Mouse (Mus musculus) hindbrain, embryonic 11.5 days (tissue): ENCODE data around the gene Agpat1. TPM values are rescaled to one million over a fixed set of nuclear protein-coding genes. Genes with fewer than 3 reads are reported as not detected.

ENCODE experiments used
- ATAC-seq: fragments of 200-750 bp; cut with Nextera tagmentation; 2 replicates; pipeline ENCODE4 v1.8.0; 2017; ENCODE audit warnings: mild to moderate bottlenecking, moderate TSS enrichment, moderate library complexity; ENCODE audit not compliant: low FRiP score
- DNase-seq: peaks from one replicate; pipeline ENCODE4 v3.0.0-alpha.2; 2015; ENCODE audit warnings: low spot score
- H3K27ac ChIP-seq: fragments of 300-500 bp; sonication (generic); 2 replicates; pipeline ENCODE4 v1.5.1; 2014; ENCODE audit warnings: mild to moderate bottlenecking, low read depth, low read length
- H3K27me3 ChIP-seq: fragments of 300-500 bp; sonication (generic); 2 replicates; pipeline ENCODE4 v1.6.1; 2014; ENCODE audit warnings: mild to moderate bottlenecking, low read length, moderate library complexity, mixed read lengths; ENCODE audit not compliant: control insufficient read depth, insufficient read depth
- H3K36me3 ChIP-seq: fragments of 300-500 bp; sonication (generic); 2 replicates; pipeline ENCODE4 v1.6.1; 2014; ENCODE audit warnings: mild to moderate bottlenecking, low read length, moderate library complexity, mixed read lengths; ENCODE audit not compliant: control insufficient read depth, insufficient read depth
- H3K4me1 ChIP-seq: fragments of 300-500 bp; sonication (generic); replicated peaks from 2 replicates; pipeline ENCODE4 v1.6.1; 2014; ENCODE audit warnings: low read length, mixed read lengths; ENCODE audit not compliant: control insufficient read depth, insufficient read depth
- H3K4me2 ChIP-seq: fragments of 300-500 bp; sonication (generic); replicated peaks from 2 replicates; pipeline ENCODE4 v1.6.1; 2014; ENCODE audit warnings: mild to moderate bottlenecking, low read depth, low read length
- H3K4me3 ChIP-seq: fragments of 300-500 bp; sonication (generic); 2 replicates; pipeline ENCODE4 v1.5.1; 2014; ENCODE audit warnings: low read depth, low read length
- H3K9ac ChIP-seq: fragments of 300-500 bp; sonication (generic); 2 replicates; pipeline ENCODE4 v1.6.1; 2014; ENCODE audit warnings: low read depth, low read length
- H3K9me3 ChIP-seq: fragments of 300-500 bp; sonication (generic); 2 replicates; pipeline ENCODE4 v1.6.1; 2016; ENCODE audit warnings: low read length; ENCODE audit not compliant: control insufficient read depth
- WGBS: fragments of 180-500 bp; shearing (Covaris S2); extraction: QIAGEN DNeasy Blood & Tissue Kit; methylation state at CpG from one replicate; pipeline ENCODE4 v1.1.7; 2014; 5-methylcytosine and 5-hydroxymethylcytosine counted together
- polyA plus RNA-seq: library from polyadenylated mRNA; unstranded; fragments of >200 nt; fragmentation: Nextera tagmentation; extraction: Ambion mirVana; gene quantifications from 2 replicates; pipeline ENCODE4 v1.2.1, GENCODE M21; 2014

The Agpat1 gene
- polyA plus RNA-seq, 1 experiment from 2014 or later, result 81.2 TPM

DNA sequence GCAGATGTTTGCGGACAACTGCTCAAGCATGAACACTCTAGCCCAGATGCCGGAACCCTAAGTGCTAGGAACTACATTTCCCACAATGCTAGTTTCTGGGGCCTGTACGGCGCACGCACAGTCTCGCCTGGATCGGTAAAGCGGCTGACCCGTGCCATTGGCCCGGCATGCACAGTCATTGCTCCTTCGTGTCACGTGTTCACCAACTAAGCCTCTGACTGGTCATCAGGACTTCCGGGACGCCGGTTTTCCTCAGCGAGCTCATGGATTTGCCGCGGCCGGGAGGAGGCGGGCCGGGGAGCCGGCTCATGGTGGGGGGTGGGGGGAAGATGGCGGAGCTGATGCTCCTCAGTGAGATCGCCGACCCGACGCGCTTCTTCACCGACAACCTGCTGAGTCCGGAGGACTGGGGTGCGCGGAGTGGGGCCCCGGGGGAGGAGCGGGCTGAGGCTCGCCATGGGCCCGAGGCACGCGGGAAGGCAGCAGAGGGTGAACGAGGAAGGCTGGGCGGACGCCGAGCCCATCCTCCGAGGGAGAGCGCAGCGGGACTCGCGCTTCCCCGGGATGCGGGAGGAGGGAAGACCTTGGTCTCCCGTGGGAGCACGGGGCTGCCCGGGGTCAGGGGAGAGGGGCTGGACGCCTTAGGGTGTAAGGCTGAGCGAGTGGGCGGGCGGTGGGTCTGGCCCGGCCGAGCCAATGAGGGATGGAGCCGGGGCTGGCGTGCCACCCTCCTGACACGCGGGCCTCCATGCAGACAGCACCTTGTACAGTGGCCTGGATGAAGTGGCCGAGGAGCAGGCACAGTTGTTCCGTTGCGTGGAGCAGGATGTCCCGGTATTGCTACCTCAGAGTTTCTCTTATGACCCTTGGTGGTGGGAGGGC, 43.1 kb downstream of the Agpat1 start, which contains the start of gene Atf6b:
Atf6b (plus strand) TSS at position 241 of the 882 bp plus-strand sequence.
- Histone ChIP-seq H3K27ac (peak within 1 kb of the TSS; percentile 79), H3K9me3 (no peaks in the 10 kb centered on the region), H3K36me3 (peaks cover 10% of the 10 kb centered on the region; the same call in 1 of the 2 replicates), H3K4me1 (no peaks in the 10 kb centered on the region; the same call in 1 of the 2 replicates), H3K4me2 (peak within 1 kb of the TSS; percentile 84), H3K4me3 (peak within 1 kb of the TSS; percentile 97), H3K9ac (peak within 1 kb of the TSS; percentile 96), H3K27me3 (no peaks in the 10 kb centered on the region)
- peak; percentile 97 for ATAC-seq
- 1% methylated on average over 59 of the region's 66 CpGs for WGBS
- DNase-seq, result peak; percentile 91

DNA sequence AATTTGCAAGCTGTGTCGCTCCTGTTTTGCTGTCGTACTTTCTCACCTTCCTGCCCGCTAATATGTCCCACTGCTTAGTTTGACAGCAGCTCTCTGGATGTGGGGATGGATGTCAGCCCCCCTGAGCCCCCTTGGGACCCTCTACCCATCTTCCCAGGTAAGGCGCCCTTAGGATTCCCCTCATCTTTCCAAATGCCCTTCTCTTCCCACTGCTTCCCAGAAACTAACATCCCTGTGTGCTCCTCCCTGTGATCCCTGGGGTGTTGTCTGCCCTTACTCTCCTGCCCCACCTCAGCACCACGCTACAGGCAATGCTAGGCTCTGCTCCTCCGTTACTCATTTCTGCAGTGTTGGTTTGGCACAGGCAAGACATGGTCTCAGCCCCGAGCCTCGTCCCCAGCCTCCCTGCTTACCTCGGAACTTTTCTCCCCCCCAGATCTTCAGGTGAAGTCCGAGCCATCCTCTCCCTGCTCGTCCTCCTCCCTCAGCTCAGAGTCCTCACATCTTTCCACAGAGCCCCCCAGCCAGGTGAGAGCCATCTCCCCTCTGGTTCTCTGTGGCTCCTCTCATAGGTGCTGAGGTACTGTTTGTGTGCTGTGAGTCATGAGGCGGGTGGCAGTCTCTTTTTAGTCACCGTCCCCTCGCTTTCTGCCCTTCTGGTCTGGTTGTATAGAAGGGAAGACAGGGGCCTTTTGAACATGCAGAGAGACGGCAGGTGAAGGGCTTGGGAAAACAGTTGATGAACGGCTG, 44.3 kb downstream of the Agpat1 start:
- no peaks in the 10 kb centered on the region for H3K27me3 ChIP-seq
- H3K27ac ChIP-seq, result no peak overlapping the region
- no peaks in the 10 kb centered on the region; the same call in 1 of the 2 replicates for H3K4me1 ChIP-seq
- H3K4me3 ChIP-seq, result peak overlapping the region; percentile 97
- DNase-seq, result no peak
- H3K4me2 ChIP-seq, result peak overlapping the region; percentile 84; the same call in 1 of the 2 replicates
- H3K9ac ChIP-seq, result peak overlapping the region; percentile 96; the same call in 1 of the 2 replicates
- H3K9me3 ChIP-seq, result no peaks in the 10 kb centered on the region
- H3K36me3 ChIP-seq, result peaks cover 15% of the 10 kb centered on the region; the same call in 1 of the 2 replicates
- no peak for ATAC-seq
- 84% methylated on average over 16 of the region's 16 CpGs for WGBS

DNA sequence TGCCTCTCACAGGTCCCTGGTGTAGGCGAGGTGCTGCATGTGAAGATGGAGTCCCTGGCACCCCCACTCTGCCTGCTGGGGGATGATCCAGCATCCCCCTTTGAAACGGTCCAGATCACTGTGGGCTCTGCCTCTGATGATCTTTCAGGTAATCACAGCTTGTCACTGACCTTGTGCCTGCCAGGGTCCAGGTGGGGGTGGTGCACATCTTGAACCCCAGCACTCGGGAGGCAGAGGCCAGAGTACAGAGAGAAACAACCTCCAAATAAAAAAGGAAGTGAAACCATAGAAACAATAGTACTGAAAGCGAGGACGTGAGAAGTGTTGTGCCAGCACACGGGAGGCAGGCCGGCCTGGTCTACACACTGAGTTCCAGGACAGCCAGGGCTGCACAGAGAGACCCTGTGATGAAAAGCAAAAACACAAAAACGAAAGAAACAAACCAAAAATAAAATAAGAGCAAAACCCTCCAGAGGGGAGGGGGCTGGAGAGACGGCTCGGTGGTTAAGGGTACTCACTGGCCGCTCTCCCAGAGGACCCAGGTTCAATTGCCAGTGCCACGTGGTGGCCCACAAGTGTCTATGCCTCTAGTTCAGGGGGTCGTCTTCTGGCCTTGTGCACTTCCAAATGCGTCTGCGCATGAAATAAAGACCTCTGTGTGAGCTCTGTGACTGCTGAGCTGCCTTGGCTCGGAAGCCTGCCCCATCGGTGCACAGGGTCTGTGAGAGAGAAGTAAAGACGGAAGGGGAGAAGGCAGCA, 45.2 kb downstream of the Agpat1 start:
- H3K4me2 ChIP-seq, result no peak overlapping the region
- H3K27ac ChIP-seq, result no peak overlapping the region
- no peaks in the 10 kb centered on the region; the same call in 1 of the 2 replicates for H3K4me1 ChIP-seq
- no peak overlapping the region for H3K4me3 ChIP-seq
- H3K9me3 ChIP-seq, result no peaks in the 10 kb centered on the region
- WGBS, result 90% methylated on average over 18 of the region's 18 CpGs
- no peaks in the 10 kb centered on the region for H3K27me3 ChIP-seq
- H3K9ac ChIP-seq, result no peak overlapping the region
- DNase-seq (no peak), ATAC-seq (no peak)
- peaks cover 15% of the 10 kb centered on the region; the same call in 1 of the 2 replicates for H3K36me3 ChIP-seq

DNA sequence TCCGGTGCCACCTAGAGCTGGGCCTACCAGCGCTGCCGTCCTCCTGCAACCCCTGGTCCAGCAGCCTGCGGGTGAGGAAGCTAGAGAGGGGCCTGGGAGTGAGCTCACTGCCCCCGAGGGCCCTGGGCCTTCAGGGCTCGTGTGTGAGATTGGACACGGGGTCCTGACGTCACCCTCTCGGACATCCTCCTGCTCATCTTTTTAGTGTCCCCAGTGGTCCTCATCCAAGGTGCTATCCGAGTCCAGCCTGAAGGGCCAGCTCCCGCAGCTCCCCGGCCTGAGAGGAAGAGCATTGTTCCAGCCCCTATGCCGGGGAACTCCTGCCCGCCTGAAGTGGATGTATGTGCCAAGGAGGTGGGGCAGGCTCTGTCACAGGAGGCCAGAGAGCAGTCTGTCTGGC, 46.7 kb downstream of the Agpat1 start:
- H3K4me3 ChIP-seq, result no peak overlapping the region
- ATAC-seq (no peak), DNase-seq (no peak)
- H3K9ac ChIP-seq, result no peak overlapping the region
- no peak overlapping the region for H3K4me2 ChIP-seq
- whole genome bisulfite sequencing, result 93% methylated on average over 14 of the region's 14 CpGs
- H3K9me3 ChIP-seq, result no peaks in the 10 kb centered on the region
- H3K4me1 ChIP-seq, result no peaks in the 10 kb centered on the region; the same call in 1 of the 2 replicates
- H3K36me3 ChIP-seq, result peaks cover 15% of the 10 kb centered on the region; the same call in 1 of the 2 replicates
- H3K27ac ChIP-seq, result no peak overlapping the region
- H3K27me3 ChIP-seq, result no peaks in the 10 kb centered on the region

DNA sequence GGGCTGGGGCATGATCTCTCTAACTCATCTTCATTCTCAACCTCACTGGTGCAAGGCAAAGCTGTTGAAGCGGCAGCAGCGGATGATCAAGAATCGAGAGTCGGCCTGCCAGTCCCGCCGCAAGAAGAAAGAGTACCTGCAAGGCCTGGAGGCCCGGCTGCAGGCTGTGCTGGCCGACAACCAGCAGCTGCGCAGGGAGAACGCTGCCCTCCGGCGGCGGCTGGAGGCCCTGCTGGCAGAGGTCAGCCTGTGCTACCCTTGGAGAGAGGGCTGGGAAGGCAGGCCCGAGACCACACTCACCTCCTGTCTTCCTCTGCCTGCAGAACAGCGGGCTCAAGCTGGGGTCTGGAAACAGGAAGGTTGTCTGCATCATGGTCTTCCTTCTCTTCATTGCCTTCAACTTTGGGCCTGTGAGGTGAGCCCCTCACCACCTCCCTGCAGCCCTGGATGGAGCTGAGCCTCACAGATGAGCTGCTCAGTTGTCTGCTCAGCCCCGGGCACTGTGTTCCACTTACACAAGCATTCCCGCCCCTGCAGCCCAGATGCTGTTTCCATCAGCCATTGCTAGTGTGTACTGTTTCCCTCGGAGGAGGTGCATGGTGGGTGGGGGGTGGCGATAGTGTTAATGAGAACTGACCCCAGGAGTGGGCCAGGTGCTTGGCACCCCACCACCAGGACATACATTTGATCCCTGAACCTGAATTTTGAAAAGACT, 47.6 kb downstream of the Agpat1 start:
- peaks cover 15% of the 10 kb centered on the region; the same call in 1 of the 2 replicates for H3K36me3 ChIP-seq
- 53% methylated on average over 16 of the region's 19 CpGs for WGBS
- H3K27me3 ChIP-seq, result no peaks in the 10 kb centered on the region
- no peaks in the 10 kb centered on the region; the same call in 1 of the 2 replicates for H3K4me1 ChIP-seq
- H3K9ac ChIP-seq, result no peak overlapping the region
- no peak overlapping the region for H3K4me2 ChIP-seq
- H3K27ac ChIP-seq, result no peak overlapping the region
- no peak overlapping the region for H3K4me3 ChIP-seq
- H3K9me3 ChIP-seq, result no peaks in the 10 kb centered on the region
- no peak for ATAC-seq
- peak; percentile 50 for DNase-seq

DNA sequence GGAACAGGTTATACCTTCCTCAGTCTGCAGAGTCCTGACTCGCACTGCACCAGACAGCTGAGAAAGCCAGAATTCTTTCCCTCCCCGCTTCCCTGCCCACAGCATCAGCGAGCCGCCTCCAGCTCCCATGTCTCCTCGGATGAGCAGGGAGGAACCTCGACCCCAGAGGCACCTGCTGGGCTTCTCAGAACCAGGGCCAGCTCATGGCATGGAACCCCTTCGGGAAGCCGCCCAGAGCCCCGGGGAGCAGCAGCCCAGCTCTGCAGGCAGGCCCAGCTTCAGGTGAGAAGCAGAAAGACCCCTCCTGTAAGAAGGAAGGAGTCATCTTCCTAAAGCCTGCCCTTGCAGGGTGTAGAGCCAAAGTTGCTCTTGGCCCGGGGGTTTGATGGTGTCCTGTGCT, 48.5 kb downstream of the Agpat1 start:
- Histone ChIP-seq H3K9ac (no peak overlapping the region), H3K4me2 (no peak overlapping the region), H3K4me1 (no peaks in the 10 kb centered on the region; the same call in 1 of the 2 replicates), H3K36me3 (peaks cover 15% of the 10 kb centered on the region; the same call in 1 of the 2 replicates), H3K9me3 (no peaks in the 10 kb centered on the region), H3K4me3 (no peak overlapping the region), H3K27ac (no peak overlapping the region), H3K27me3 (no peaks in the 10 kb centered on the region)
- 91% methylated on average over 10 of the region's 10 CpGs for WGBS
- ATAC-seq, result no peak
- no peak for DNase-seq

DNA sequence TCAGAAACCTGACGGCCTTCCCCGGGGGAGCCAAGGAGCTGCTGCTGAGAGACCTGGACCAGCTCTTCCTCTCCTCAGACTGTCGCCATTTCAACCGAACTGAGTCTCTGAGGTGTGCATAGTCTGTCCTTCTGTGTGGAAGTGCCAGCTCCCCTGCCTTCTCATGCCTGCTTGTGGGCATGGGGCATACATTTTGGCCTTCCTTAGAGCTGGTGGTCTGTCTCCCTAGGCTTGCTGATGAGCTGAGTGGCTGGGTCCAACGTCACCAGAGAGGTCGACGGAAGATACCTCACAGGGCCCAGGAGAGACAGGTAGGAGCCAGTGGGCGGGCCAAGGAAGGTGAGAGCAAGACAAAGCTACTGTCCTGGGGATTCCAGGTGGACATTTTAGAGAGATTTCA, 48.9 kb downstream of the Agpat1 start:
- H3K36me3 ChIP-seq, result peaks cover 15% of the 10 kb centered on the region; the same call in 1 of the 2 replicates

More for the DNA sequence above, 48.9 kb downstream of the Agpat1 start:
- Histone ChIP-seq H3K4me2 (no peak overlapping the region), H3K4me1 (no peaks in the 10 kb centered on the region; the same call in 1 of the 2 replicates), H3K27ac (no peak overlapping the region), H3K9me3 (no peaks in the 10 kb centered on the region), H3K9ac (no peak overlapping the region), H3K27me3 (no peaks in the 10 kb centered on the region), H3K4me3 (no peak overlapping the region)
- DNase-seq (no peak), ATAC-seq (no peak)
- whole genome bisulfite sequencing, result 91% methylated on average over 8 of the region's 8 CpGs
